Mouse (Mus musculus) cerebellum, postnatal 10 days (tissue): ENCODE measurements around the gene Syt8.
A peak's percentile ranks its signal among the peaks of the same experiment; 100 is the strongest.

ENCODE experiments used
- DNase-seq, 2 experiments: peaks; one replicate each; pipeline ENCODE4 v3.0.0; 2021; ENCODE audit warnings: mixed read lengths in 2 of 2

The Syt8 gene

GRCm38 (mm10) chr7:142478001-142478400 is 43.4 kb downstream of the Syt8 start:
- no peak for DNase-seq

GRCm38 (mm10) chr7:142478574-142478973 is 43.9 kb downstream of the Syt8 start:
- no peak for DNase-seq

GRCm38 (mm10) chr7:142479307-142479706 is 44.7 kb downstream of the Syt8 start:
- no peak for DNase-seq

GRCm38 (mm10) chr7:142479886-142480285 is 45.2 kb downstream of the Syt8 start:
- no peak for DNase-seq

GRCm38 (mm10) chr7:142480661-142481060 is 46.0 kb downstream of the Syt8 start:
- DNase-seq: no peak

- peak; percentile 76 to 83 for DNase-seq
Measured at GRCm38 (mm10) chr7:142481186-142481567, 46.5 kb downstream of the Syt8 start.

GRCm38 (mm10) chr7:142481568-142482255 is 47.1 kb downstream of the Syt8 start:
- peak; percentile 38 to 47 for DNase-seq

GRCm38 (mm10) chr7:142482256-142482609 is 47.6 kb downstream of the Syt8 start:
- DNase-seq: peak in 1 of 2 experiments; percentile 47

- no peak for DNase-seq
Measured at GRCm38 (mm10) chr7:142483136-142483535, 48.5 kb downstream of the Syt8 start.

- no peak for DNase-seq
Measured at GRCm38 (mm10) chr7:142484780-142485179, 50.1 kb downstream of the Syt8 start.

- no peak for DNase-seq
Measured at GRCm38 (mm10) chr7:142486751-142487162, 52.1 kb downstream of the Syt8 start.

- peak; percentile 53 to 60 for DNase-seq
Measured at GRCm38 (mm10) chr7:142487341-142487859, 52.8 kb downstream of the Syt8 start.

- DNase-seq: no peak
Measured at GRCm38 (mm10) chr7:142488053-142488452, 53.4 kb downstream of the Syt8 start.
